Mouse (Mus musculus) megakaryocyte, embryonic 14.5 days (primary cell): ENCODE measurements around the gene Suclg2.

ENCODE experiments used
- FLI1 ChIP-seq: IDR thresholded peaks from 2 replicates; pipeline ENCODE4 v1.6.1; 2012; ENCODE audit warnings: low read length, inconsistent platforms, mixed read lengths
- GATA1 ChIP-seq: IDR thresholded peaks from 3 replicates; pipeline ENCODE4 v1.6.1; 2012; ENCODE audit warnings: mixed read lengths, low read length, inconsistent platforms, borderline replicate concordance

- no peak for TF ChIP-seq GATA1
- no peak for TF ChIP-seq FLI1
Measured at GRCm38 (mm10) chr6:95594239-95594638, 124.4 kb downstream of the Suclg2 start.
